Mouse (Mus musculus) small intestine, adult 2 months (tissue): ENCODE results near the gene Tasp1. TPM values are rescaled to one million over a fixed set of nuclear protein-coding genes. Genes with fewer than 3 reads are reported as not detected.
A peak's percentile ranks its signal among the peaks of the same experiment; 100 is the strongest.
"Not testable (repeated sequence)": the region's sequence is repeated elsewhere in the genome, so short reads cannot be mapped to it uniquely, and the experiment has no call there.

Experiments
- H3K27ac ChIP-seq: fragments of 200-500 bp; 2 replicates; pipeline ENCODE4 v1.5.1; 2012; ENCODE audit warnings: low read depth, low read length, control low read depth, inconsistent platforms; ENCODE audit not compliant: insufficient read depth
- H3K27me3 ChIP-seq: fragments of 200-500 bp; 2 replicates; pipeline ENCODE4 v1.6.1; 2012; ENCODE audit warnings: mild to moderate bottlenecking, moderate library complexity, low read length, inconsistent platforms; ENCODE audit not compliant: control insufficient read depth, insufficient read depth
- H3K36me3 ChIP-seq: fragments of 200-500 bp; 2 replicates; pipeline ENCODE4 v1.6.1; 2012; ENCODE audit warnings: mild to moderate bottlenecking, low read length, control low read depth, inconsistent platforms; ENCODE audit not compliant: control insufficient read depth, insufficient read depth
- H3K4me1 ChIP-seq: fragments of 200-500 bp; 2 replicates; pipeline ENCODE4 v1.6.1; 2012; ENCODE audit warnings: low read length, inconsistent platforms, mixed read lengths; ENCODE audit not compliant: control insufficient read depth, insufficient read depth, insufficient read length
- H3K4me3 ChIP-seq: fragments of 200-500 bp; 2 replicates; pipeline ENCODE4 v1.5.1; 2012; ENCODE audit warnings: low read depth, mild to moderate bottlenecking, control low read depth, inconsistent platforms, low read length, moderate library complexity
- CTCF ChIP-seq: fragments of 200-500 bp; IDR thresholded peaks from 2 replicates; pipeline ENCODE4 v1.5.1; 2012; ENCODE audit warnings: low read depth, mild to moderate bottlenecking, control low read depth, inconsistent platforms, low read length, moderate library complexity, mixed read lengths; ENCODE audit not compliant: insufficient replicate concordance, insufficient read length; ENCODE audit errors: extremely low read depth
- POLR2A ChIP-seq: fragments of 200-500 bp; IDR thresholded peaks from 2 replicates; pipeline ENCODE4 v1.6.1; 2012; ENCODE audit warnings: low read depth, mild to moderate bottlenecking, control low read depth, inconsistent platforms, low read length, moderate library complexity
- WGBS: fragments of 180-500 bp; shearing (Covaris S2); methylation state at CpG from one replicate; pipeline ENCODE4 v1.1.7; 2018; 5-methylcytosine and 5-hydroxymethylcytosine counted together
- polyA plus RNA-seq: library from polyadenylated mRNA; depleted of rRNA; stranded (reverse); fragments of >200 nt; gene quantifications from 2 replicates; pipeline ENCODE4 v1.2.3, GENCODE M21; 2012

The Tasp1 gene
- polyA plus RNA-seq, 1 experiment, result 0.72 TPM

GRCm38 (mm10) chr2:139883581-139884263 lies 182.9 kb downstream of the Tasp1 start:
- no peak overlapping the region for H3K27ac ChIP-seq
- H3K36me3 ChIP-seq, result no peaks in the 10 kb centered on the region; the same call in 1 of the 2 replicates
- H3K4me1 ChIP-seq, result no peaks in the 10 kb centered on the region
- no peak overlapping the region for H3K4me3 ChIP-seq
- no peaks in the 10 kb centered on the region for H3K27me3 ChIP-seq
- TF ChIP-seq CTCF (no peak), POLR2A (no peak)
- WGBS, result 87% methylated on average over 7 of the region's 7 CpGs

- no peaks in the 10 kb centered on the region for H3K27me3 ChIP-seq
- H3K27ac ChIP-seq, result no peak overlapping the region
- no peaks in the 10 kb centered on the region; the same call in none of the 2 replicates for H3K36me3 ChIP-seq
- peaks cover 4% of the 10 kb centered on the region; the same call in 1 of the 2 replicates for H3K4me1 ChIP-seq
- WGBS, result 67% methylated on average over 7 of the region's 7 CpGs
- no peak overlapping the region for H3K4me3 ChIP-seq
- no peak for TF ChIP-seq POLR2A
- TF ChIP-seq CTCF, result no peak
Measured at GRCm38 (mm10) chr2:139878052-139878621, 188.5 kb downstream of the Tasp1 start.

- H3K36me3 ChIP-seq, result no peaks in the 10 kb centered on the region; the same call in 1 of the 2 replicates
- H3K4me3 ChIP-seq, result no peak overlapping the region
- H3K27ac ChIP-seq, result no peak overlapping the region
- 76% methylated on average over 3 of the region's 3 CpGs for WGBS
- H3K27me3 ChIP-seq, result no peaks in the 10 kb centered on the region
- peaks cover 4% of the 10 kb centered on the region; the same call in 1 of the 2 replicates for H3K4me1 ChIP-seq
- TF ChIP-seq POLR2A (no peak), CTCF (no peak)
Measured at GRCm38 (mm10) chr2:139875876-139876275, 190.7 kb downstream of the Tasp1 start.

- Histone ChIP-seq H3K4me3 (no peak overlapping the region), H3K27ac (peak overlapping the region; percentile 34; the same call in 1 of the 2 replicates), H3K36me3 (no peaks in the 10 kb centered on the region; the same call in 1 of the 2 replicates), H3K27me3 (no peaks in the 10 kb centered on the region), H3K4me1 (peaks cover 4% of the 10 kb centered on the region; the same call in 1 of the 2 replicates)
- WGBS, result 31% methylated on average over 3 of the region's 3 CpGs
- TF ChIP-seq CTCF (no peak), POLR2A (no peak)
Measured at GRCm38 (mm10) chr2:139874173-139874572, 192.4 kb downstream of the Tasp1 start.

GRCm38 (mm10) chr2:139873762-139874161 lies 192.8 kb downstream of the Tasp1 start:
- WGBS, result 22% methylated on average over 2 of the region's 2 CpGs
- peaks cover 4% of the 10 kb centered on the region; the same call in 1 of the 2 replicates for H3K4me1 ChIP-seq
- H3K4me3 ChIP-seq, result no peak overlapping the region
- no peaks in the 10 kb centered on the region for H3K27me3 ChIP-seq
- H3K36me3 ChIP-seq, result no peaks in the 10 kb centered on the region; the same call in 1 of the 2 replicates
- peak overlapping the region; percentile 34; the same call in 1 of the 2 replicates for H3K27ac ChIP-seq
- TF ChIP-seq CTCF (no peak), POLR2A (no peak)

GRCm38 (mm10) chr2:139869071-139869470 lies 197.5 kb downstream of the Tasp1 start:
- 92% methylated on average over 2 of the region's 2 CpGs for WGBS

GRCm38 (mm10) chr2:139863396-139863795 lies 203.2 kb downstream of the Tasp1 start:
- H3K4me3 ChIP-seq, H3K4me1 ChIP-seq, H3K27ac ChIP-seq, H3K27me3 ChIP-seq, H3K36me3 ChIP-seq: not testable (repeated sequence)
- 85% methylated on average over 3 of the region's 3 CpGs for WGBS

More at GRCm38 (mm10) chr2:139869071-139869470, 197.5 kb downstream of the Tasp1 start:
- H3K27me3 ChIP-seq, H3K4me3 ChIP-seq, H3K27ac ChIP-seq, H3K4me1 ChIP-seq, H3K36me3 ChIP-seq: not testable (repeated sequence)
